Mouse (Mus musculus) left cerebral cortex, postnatal 4 days (tissue): ENCODE measurements around the gene Nrp2. TPM values are rescaled to one million over a fixed set of nuclear protein-coding genes. Genes with fewer than 3 reads are reported as not detected.

Experiments
- DNase-seq: peaks from one replicate; pipeline ENCODE4 v3.0.0-alpha.2; 2022
- intact Hi-C: fragments of 180-260 bp; cut with DNase I; formaldehyde crosslinking; loops from one replicate; pipeline ENCODE4 v1.15.1; 2025
- total RNA-seq, 2 experiments: library from RNA; stranded (reverse); gene quantifications; 2 replicates each; pipeline ENCODE4 v1.2.3; 2021

Gene Nrp2
- total RNA-seq, 2 experiments from 2014 or later: 49.9 to 86.2 TPM

- DNase-seq: no peak
- intact Hi-C loops: no loop called here
Measured at GRCm38 (mm10) chr1:62720727-62721705, 17.9 kb downstream of the Nrp2 start.

GRCm38 (mm10) chr1:62721706-62722187 is 18.7 kb downstream of the Nrp2 start:
- intact Hi-C loops: no loop called here
- DNase-seq: no peak

GRCm38 (mm10) chr1:62722526-62722925 is 19.4 kb downstream of the Nrp2 start:
- intact Hi-C loops: no loop called here
- DNase-seq: no peak

DNA sequence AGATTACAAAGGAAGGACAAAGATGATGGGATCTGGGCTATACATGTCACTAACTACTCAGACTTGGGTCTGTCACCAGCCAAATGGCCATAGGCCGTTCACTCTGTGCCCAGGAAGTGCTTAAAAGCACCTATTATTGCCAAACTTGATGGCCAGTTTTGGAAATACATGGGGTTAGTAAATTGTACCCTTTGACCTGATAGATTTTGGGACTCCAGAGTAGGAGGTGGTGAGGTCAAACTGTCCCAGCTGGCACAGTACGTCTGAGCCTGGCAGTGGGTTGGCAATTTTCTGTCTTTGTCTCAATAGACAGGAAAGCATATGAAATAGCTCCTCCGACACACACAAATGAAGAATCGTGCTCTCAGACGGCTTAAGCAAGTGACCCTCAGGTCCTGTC is 20.8 kb downstream of the Nrp2 start:
- intact Hi-C loops: no loop called here

GRCm38 (mm10) chr1:62724461-62725021 is 21.5 kb downstream of the Nrp2 start:
- intact Hi-C loops: no loop called here
- no peak for DNase-seq

More for the DNA sequence above, 20.8 kb downstream of the Nrp2 start:
- DNase-seq: no peak

DNA sequence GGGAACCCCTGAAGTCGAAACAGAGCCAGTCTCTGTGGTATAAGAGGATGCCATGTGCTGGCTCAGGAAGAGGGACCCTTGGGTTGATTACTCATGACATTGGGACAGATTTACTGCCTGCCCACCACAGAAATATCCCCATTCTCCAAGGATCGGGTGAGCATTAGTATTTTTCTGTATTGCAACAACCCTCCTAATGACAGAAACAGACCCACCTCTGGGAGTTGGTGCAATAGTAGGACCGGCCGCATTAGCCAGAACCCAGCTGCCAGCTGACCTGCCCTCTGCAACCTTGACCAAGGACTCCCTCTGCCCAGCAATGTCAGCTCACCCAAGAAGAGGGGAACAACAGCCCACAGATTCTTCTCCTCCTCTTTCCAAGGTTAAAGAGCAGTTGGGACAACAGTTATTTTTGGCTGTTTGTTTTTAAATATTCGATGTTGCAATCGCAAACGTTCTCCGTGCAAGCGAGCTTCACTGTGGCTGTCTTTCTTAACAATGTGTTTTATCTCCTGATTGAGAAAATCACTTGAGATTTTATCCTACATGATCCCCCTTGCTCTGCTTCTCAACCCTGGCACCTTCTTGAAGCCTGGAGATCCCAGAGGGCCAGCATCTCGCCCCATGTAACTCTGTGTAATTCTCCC is 22.1 kb downstream of the Nrp2 start:
- no peak for DNase-seq
- intact Hi-C loops: no loop called here

DNA sequence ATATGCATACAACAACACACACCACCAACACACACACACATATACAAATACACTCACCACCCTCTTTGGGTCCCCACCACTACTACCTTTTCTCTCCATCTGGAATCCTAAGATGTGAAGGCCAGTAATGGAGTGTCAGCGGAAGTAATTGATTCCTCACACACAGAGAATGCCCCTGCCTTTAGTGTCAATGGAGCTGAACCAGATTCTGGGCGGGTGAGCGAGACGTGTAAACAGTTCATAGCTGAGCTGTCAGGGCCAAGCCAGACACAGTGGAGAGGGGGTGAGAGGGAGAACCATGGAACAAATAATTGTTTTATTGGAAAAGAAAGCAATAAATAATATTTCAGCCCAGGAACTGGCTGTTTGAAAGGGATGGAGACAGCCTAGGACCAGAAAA is 24.1 kb downstream of the Nrp2 start:
- DNase-seq: no peak
- intact Hi-C loops: no loop called here

GRCm38 (mm10) chr1:62728421-62728820 is 25.3 kb downstream of the Nrp2 start:
- no peak for DNase-seq
- intact Hi-C loops: no loop called here

GRCm38 (mm10) chr1:62728926-62729325 is 25.8 kb downstream of the Nrp2 start:
- no peak for DNase-seq
- intact Hi-C loops: no loop called here

DNA sequence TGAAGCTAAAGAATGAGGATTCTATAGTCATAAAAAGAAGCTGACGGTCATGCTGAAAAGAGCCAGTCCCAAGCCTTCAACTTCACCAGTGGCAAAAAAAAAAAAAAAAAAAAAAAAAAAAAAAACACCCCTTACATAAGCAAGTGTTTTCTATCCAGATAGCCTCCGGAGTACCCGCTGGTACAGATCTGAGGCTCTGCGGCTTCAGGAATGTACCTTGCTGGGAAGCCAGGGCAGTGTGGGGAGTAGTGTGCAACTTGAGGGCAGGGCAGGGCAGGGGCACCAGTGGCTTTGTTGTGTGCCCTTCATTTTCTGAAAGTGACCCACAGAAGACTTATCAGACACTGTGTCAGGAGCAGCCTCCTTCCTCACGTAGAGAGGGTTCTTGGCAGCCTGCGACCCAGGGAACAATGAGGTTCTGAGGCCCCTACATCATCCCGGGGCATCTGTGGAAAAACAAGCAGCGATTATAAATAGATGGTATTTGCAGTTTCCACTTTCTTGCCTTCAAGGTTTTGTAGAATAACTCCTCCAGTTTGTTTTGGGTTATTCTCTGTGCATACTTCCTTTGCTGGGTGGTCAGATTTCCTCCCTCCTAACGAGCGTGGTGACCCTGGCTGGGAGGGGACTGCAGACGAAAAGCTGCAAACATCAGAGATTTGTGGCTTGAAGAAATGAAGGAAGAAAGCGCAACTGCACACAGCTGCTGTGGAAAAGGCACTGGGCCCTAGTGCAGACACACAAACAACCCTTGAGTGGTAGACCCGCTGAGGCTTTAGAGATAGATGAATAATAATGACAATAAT is 26.5 kb downstream of the Nrp2 start:
- DNase-seq: no peak
- intact Hi-C loops: no loop called here

DNA sequence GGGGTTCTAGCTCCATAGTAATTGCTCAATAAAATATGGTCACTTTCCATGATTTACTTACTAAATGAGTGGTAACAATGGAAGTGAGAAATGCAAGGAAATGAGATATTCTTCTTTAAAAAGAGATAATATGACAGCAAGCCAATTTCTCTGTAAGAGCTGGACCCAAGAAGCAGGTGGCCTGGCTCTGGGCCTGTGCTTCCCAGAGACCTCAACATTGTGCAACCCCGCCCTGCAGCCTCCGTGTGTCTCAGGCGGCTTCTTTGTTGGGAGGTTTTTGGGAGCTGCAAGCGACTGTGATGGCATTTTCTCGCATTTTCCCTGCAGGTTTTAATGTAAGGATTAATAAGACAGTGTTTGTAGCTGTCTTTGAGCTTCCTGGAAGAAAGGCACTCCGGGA is 29.0 kb downstream of the Nrp2 start:
- DNase-seq: no peak
- intact Hi-C loops: no loop called here

DNA sequence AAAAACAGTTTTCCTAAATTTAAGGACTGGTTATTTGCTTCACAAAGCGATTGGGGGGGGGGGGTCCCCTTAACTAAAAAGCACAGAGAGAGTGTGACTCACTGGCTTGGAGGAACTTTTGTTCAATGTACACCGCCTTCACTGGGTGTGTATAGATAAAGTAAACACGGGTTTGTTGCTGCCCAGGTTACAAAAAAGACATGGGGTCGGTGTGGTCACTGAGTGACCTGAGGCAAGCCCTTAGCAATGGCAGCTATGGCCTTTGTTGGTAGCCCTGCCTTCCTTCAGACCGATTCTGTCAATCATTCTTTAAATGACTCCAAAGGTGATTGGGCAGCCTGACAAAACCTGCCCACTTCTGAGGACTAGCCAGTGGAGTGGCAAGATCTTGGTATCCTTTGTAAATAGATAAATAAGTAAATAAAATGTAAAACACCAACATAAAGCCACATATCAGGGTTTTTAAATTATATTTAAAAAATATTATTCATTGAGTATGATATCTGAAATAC is 31.4 kb downstream of the Nrp2 start:
- DNase-seq: no peak
- intact Hi-C loops: no loop called here

DNA sequence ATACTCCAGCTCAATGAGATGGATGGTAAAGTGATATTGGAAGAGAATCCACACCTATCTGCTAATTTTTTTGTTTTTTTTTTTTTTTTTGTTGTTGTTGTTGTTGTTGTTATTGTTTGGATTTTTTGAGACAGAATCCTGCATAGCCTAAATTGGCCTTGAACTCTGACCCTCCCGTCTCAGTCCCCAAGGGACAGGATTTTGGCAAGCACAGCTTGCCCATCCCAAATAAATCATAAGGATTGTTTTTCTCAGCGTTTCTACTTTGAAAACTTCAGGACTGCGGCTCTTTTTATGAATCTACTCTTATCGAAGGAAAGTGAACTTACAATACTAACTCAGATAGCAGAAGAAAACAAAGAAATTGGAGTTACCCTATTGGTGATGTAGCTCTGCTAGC is 31.9 kb downstream of the Nrp2 start:
- DNase-seq: no peak
- intact Hi-C loops: no loop called here

DNA sequence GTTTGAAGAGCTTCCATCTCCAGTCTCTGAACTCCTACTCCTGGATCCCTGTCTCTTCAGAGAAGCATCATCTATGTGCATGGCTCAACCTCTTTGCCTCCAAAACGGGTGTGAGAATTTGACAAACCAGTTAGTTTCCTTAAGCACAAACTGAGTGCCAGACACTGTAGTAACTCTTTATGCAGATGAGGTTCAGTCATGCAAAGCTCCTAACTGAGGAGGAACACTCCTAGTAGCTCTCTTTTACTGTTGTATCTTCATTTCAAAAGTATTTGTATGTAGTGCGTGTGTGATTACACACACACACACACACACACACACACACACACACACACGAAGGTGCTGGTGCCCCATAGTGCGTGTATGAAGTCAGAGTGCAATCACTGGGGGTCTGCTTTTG is 32.8 kb downstream of the Nrp2 start:
- intact Hi-C loops: no loop called here

DNA sequence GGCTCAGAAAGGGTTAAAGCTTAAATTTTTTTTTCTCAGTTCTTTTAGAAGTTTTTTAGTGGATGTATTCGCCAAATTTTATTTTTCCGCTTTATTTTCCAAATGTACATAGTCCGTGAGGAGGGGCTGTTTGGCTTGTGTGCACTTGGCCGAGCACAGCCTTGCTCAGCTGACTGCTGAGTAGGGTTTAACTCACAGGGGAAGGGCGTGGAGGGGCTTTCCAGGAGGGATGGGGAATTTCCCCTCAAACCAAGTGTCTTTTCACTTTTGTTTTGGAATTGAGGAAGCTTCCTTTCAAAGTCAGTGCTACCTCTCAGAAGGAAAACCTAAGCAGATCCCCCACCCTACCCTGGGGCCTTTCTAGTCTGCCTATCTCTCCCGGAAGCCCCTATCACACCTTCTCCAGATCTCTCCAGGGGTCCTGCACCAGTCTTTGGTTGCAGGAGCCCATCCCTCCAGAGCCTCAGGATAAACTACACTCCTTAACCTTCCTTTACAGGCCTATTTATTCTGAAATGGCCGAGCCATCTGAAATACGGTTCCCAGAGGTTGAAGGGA is 33.4 kb downstream of the Nrp2 start:
- intact Hi-C loops: no loop called here

More for the DNA sequence above, 32.8 kb downstream of the Nrp2 start:
- no peak for DNase-seq

GRCm38 (mm10) chr1:62738165-62738564 is 35.1 kb downstream of the Nrp2 start:
- no peak for DNase-seq
- intact Hi-C loops: no loop called here

More for the DNA sequence above, 33.4 kb downstream of the Nrp2 start:
- no peak for DNase-seq

- no peak for DNase-seq
- intact Hi-C loops: no loop called here
Measured at GRCm38 (mm10) chr1:62742092-62742491, 39.0 kb downstream of the Nrp2 start.

GRCm38 (mm10) chr1:62743064-62743694 is 40.1 kb downstream of the Nrp2 start:
- intact Hi-C loops: no loop called here
- no peak for DNase-seq

- DNase-seq: no peak
- intact Hi-C loops: no loop called here
Measured at GRCm38 (mm10) chr1:62745889-62746288, 42.8 kb downstream of the Nrp2 start.
